Mouse (Mus musculus) C2C12 (cell line): ENCODE data around the gene Mmp19.

Experiments used
- CEBPB ChIP-seq: IDR thresholded peaks from one replicate; pipeline ENCODE4 v1.6.1; 2011; ENCODE audit warnings: low read depth, mild to moderate bottlenecking, control low read depth, moderate library complexity
- CTCF ChIP-seq: IDR thresholded peaks from one replicate; pipeline ENCODE4 v1.5.1; 2011; ENCODE audit not compliant: control insufficient read depth, insufficient read depth, insufficient read length
- FOSL1 ChIP-seq: IDR thresholded peaks from one replicate; pipeline ENCODE4 v1.8.0; 2011; ENCODE audit warnings: mild to moderate bottlenecking, low read length; ENCODE audit not compliant: poor library complexity, insufficient read depth, severe bottlenecking
- MAX ChIP-seq: IDR thresholded peaks from one replicate; pipeline ENCODE4 v1.6.1; 2011; ENCODE audit warnings: mild to moderate bottlenecking, control low read depth
- MYOD1 ChIP-seq: IDR thresholded peaks from one replicate; pipeline ENCODE4 v1.6.1; 2011; ENCODE audit warnings: low read depth; ENCODE audit not compliant: control insufficient read depth, insufficient read length
- MYOG ChIP-seq: IDR thresholded peaks from one replicate; pipeline ENCODE4 v1.6.1; 2011; ENCODE audit not compliant: control insufficient read depth, insufficient read length; ENCODE audit errors: extremely low read depth
- USF1 ChIP-seq: IDR thresholded peaks from one replicate; pipeline ENCODE4 v1.6.1; 2011; ENCODE audit warnings: low read depth, mild to moderate bottlenecking, control low read depth, moderate library complexity

DNA sequence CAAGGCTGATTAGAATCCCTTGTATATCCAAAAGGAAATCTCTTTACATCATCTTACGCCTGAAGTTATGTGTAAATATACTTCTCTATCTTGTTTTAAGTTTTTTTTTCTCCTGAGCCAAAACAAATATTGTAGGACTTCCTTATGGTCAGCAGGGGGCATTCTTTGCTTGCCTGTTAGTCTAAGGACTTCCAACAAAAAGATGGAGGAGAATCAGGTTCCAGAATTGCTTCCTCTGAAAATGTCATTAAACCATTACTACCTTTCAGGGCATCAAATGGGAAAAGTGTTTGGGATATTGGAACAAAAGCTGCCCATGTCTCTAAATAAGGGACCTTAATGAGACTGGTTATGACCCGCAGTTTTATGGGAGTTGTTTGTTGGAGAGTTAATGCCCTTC, 54.8 kb downstream of the Mmp19 start:
- no peak for TF ChIP-seq CTCF
- TF ChIP-seq MYOG = no peak
- no peak for TF ChIP-seq USF1
- no peak for TF ChIP-seq CEBPB
- TF ChIP-seq MYOD1 = no peak
- no peak for TF ChIP-seq MAX
- no peak for TF ChIP-seq FOSL1
